Mouse (Mus musculus): Measurements from ENCODE around the gene Tldc1. TPM values are rescaled to one million over a fixed set of nuclear protein-coding genes. Genes with fewer than 3 reads are reported as not detected.

Gene Tldc1
- 17.2 and 17.5 TPM in 2 replicates for polyA plus RNA-seq (2012; rRNA removed)

GRCm38 (mm10) chr8:119778263-119778662, at the start of gene Tldc1:
Gene Tldc1 (minus strand): TSS chr8:119778416.

Other genes starting within 250 kb of the Tldc1 start
- gene Mbtps1, start 219.7 kb downstream of the Tldc1 start, polyA plus RNA-seq (2012; rRNA removed), result 121 and 142 TPM in 2 replicates
- 31.8 and 33.5 TPM in 2 replicates for gene Hsdl1, start 203.2 kb downstream of the Tldc1 start, polyA plus RNA-seq (2012; rRNA removed)
- gene Dnaaf1, start 203.2 kb downstream of the Tldc1 start, polyA plus RNA-seq (2012; rRNA removed), result 6.9 and 7.4 TPM in 2 replicates
- 42.3 and 49.9 TPM in 2 replicates for gene Taf1c, start 173.2 kb downstream of the Tldc1 start, polyA plus RNA-seq (2012; rRNA removed)
- gene Adad2, start 165.7 kb downstream of the Tldc1 start, polyA plus RNA-seq (2012; rRNA removed), result 1.7 and 2.3 TPM in 2 replicates
- 2.3 and 4.2 TPM in 2 replicates for gene Kcng4, start 142.7 kb downstream of the Tldc1 start, polyA plus RNA-seq (2012; rRNA removed)
- gene Wfdc1, start 112.1 kb downstream of the Tldc1 start, polyA plus RNA-seq (2012; rRNA removed), result 129 and 167 TPM in 2 replicates
- gene Atp2c2, start 78.4 kb downstream of the Tldc1 start, polyA plus RNA-seq (2012; rRNA removed), result 3.8 and 5.0 TPM in 2 replicates
- 218 and 231 TPM in 2 replicates for gene Cotl1, start 62.1 kb upstream of the Tldc1 start, polyA plus RNA-seq (2012; rRNA removed)
- gene Klhl36, start 83.8 kb upstream of the Tldc1 start, polyA plus RNA-seq (2012; rRNA removed), result 52.7 and 87.2 TPM in 2 replicates
- 68.7 and 87.7 TPM in 2 replicates for gene Usp10, start 131.9 kb upstream of the Tldc1 start, polyA plus RNA-seq (2012; rRNA removed)
- 60.7 and 71.9 TPM in 2 replicates for gene Gm20388, start 132.4 kb upstream of the Tldc1 start, polyA plus RNA-seq (2012; rRNA removed)
- 117 and 122 TPM in 2 replicates for gene Crispld2, start 214.0 kb upstream of the Tldc1 start, polyA plus RNA-seq (2012; rRNA removed)